Mouse (Mus musculus): Measurements from ENCODE around the gene Lifr. TPM values are rescaled to one million over a fixed set of nuclear protein-coding genes. Genes with fewer than 3 reads are reported as not detected.

Lifr gene
- 23.2 and 28.1 TPM in 2 replicates for polyA plus RNA-seq (2015; fragmentation: Nextera tagmentation; extraction: Ambion mirVana)

DNA sequence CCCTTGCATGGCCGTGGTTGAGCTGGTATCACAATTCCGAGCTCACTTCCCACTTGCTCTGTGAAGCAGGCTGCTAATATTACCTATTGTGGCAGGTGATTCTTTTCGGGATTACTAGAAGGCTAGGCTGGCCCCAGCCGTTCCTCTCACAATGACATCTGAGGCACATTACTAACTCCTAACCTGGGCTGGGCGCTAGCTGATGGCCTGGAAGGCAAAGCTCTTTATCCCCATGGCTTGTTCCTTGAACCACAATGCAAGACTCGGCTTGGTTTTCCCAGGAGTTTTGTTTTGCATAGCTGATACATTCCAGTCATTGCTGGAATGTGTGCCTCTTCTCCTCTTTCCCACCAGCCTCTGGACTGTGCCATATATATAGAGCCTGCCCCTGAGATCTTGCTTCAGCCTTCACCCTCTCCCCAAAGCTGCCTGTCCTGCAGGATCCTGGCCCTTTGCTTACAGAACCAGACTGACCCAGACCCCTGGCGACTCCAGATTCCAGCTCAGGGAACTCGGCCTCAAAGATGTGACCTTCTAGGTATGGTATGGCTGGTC is at the start of gene Lifr:
TSS of gene Lifr (plus strand) at position 404 of the 555 bp plus-strand sequence.
- Histone ChIP-seq H3K4me2 (no peak within 1 kb of the TSS), H3K36me3 (no peaks in the 10 kb centered on the region), H3K4me3 (no peak within 1 kb of the TSS), H3K9ac (no peak within 1 kb of the TSS), H3K9me3 (no peaks in the 10 kb centered on the region), H3K27me3 (no peaks in the 10 kb centered on the region), H3K27ac (replicated peaks) (no peak within 1 kb of the TSS), H3K4me1 (replicated peaks) (peaks cover under 1% of the 10 kb centered on the region; the same call in 1 of the 2 replicates)
- no peak for ATAC-seq (ENCODE audit: low read depth)
- 86% methylated on average over 8 of the region's 8 CpGs for WGBS

DNA sequence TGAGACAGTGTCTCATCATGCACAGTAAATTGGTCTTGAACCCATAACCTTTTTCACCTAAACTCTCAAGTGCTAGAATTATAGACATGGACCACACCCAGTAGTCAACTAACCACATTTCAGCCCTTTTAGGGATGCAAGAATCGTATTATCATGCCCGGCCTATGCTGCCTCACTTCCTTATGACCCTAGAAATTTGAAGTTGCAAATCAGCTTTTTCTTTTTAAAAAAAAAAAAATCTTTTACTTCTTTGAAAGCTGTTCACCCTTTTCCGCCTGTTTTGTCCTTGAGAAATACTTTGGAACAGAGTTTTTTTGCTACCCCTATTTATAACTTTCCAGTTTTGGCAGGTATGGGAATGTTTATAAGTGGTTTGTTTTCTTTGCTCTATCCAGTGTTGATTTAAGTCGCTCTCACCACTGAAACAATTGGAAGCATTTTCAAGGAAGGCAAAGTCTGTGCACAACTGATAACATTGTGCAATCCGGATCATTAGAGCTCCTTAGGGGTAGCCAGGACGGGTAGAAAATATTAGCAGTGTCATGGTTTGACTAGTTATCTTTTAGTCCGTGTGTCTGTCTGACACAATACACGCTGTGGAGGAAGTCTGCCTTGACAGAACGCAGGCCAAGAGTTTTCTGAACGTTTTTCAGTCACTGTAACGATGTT is 46.2 kb upstream of the Lifr start:
- no peak overlapping the region for H3K9ac ChIP-seq
- no peak overlapping the region for H3K27ac ChIP-seq (replicated peaks)
- 75% methylated on average over 11 of the region's 11 CpGs for WGBS
- no peak overlapping the region for H3K4me3 ChIP-seq
- H3K36me3 ChIP-seq = no peaks in the 10 kb centered on the region
- ATAC-seq (ENCODE audit: low read depth) = no peak
- H3K9me3 ChIP-seq = no peaks in the 10 kb centered on the region
- H3K4me2 ChIP-seq = no peak overlapping the region
- no peaks in the 10 kb centered on the region for H3K27me3 ChIP-seq
- peaks cover 5% of the 10 kb centered on the region; the same call in 1 of the 2 replicates for H3K4me1 ChIP-seq (replicated peaks)

DNA sequence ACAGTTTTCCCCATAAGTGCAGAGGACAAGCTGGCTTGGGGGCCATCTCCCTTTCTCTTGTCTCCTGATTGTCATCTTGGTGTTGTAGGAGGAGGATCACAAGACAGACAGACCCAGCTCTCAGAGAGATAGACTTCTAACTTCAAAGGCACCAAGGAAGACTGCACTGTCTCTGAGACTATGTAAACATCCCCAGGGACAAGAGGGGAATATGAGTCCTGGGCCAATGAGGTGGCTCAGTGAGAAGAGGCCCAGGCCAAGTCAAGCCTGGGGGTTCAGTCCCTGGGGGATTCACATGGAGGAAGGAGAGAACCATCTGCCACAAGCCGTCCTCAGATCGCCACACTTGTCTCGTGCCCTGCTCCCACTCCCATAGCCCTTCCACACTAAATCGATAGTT is 45.4 kb upstream of the Lifr start:
- no peak overlapping the region for H3K4me2 ChIP-seq
- no peaks in the 10 kb centered on the region for H3K36me3 ChIP-seq
- H3K27me3 ChIP-seq = no peaks in the 10 kb centered on the region
- no peak overlapping the region for H3K9ac ChIP-seq
- no peak for ATAC-seq (ENCODE audit: low read depth)
- H3K4me1 ChIP-seq (replicated peaks) = peaks cover 5% of the 10 kb centered on the region; the same call in 1 of the 2 replicates
- no peak overlapping the region for H3K27ac ChIP-seq (replicated peaks)
- no peaks in the 10 kb centered on the region for H3K9me3 ChIP-seq
- no peak overlapping the region for H3K4me3 ChIP-seq
- WGBS = 73% methylated on average over 4 of the region's 4 CpGs

DNA sequence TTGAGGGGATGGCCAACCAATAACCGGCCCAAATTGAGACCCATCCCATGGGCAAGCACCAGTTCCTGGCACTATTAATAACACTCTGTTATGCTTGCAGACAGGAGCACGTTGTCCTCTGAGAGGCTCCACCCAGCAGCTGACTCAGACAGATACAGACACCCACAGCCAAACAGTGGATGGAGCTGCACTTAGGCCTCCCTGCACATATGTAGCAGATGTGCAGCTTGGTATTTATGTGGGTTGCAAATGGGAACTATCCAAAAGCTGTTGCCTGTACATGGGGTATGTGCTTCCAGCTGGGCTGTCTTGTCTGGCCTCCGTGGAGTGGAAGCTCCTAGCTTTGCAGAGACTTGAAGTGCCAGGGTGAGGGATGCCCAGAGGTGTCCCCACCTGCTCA is 42.5 kb upstream of the Lifr start:
- no peak overlapping the region for H3K4me2 ChIP-seq
- no peak overlapping the region for H3K4me3 ChIP-seq
- H3K4me1 ChIP-seq (replicated peaks) = no peaks in the 10 kb centered on the region
- no peak overlapping the region for H3K9ac ChIP-seq
- H3K27me3 ChIP-seq = no peaks in the 10 kb centered on the region
- no peaks in the 10 kb centered on the region for H3K9me3 ChIP-seq
- H3K27ac ChIP-seq (replicated peaks) = no peak overlapping the region
- no peak for ATAC-seq (ENCODE audit: low read depth)
- no peaks in the 10 kb centered on the region for H3K36me3 ChIP-seq
- 77% methylated on average over 3 of the region's 3 CpGs for WGBS

DNA sequence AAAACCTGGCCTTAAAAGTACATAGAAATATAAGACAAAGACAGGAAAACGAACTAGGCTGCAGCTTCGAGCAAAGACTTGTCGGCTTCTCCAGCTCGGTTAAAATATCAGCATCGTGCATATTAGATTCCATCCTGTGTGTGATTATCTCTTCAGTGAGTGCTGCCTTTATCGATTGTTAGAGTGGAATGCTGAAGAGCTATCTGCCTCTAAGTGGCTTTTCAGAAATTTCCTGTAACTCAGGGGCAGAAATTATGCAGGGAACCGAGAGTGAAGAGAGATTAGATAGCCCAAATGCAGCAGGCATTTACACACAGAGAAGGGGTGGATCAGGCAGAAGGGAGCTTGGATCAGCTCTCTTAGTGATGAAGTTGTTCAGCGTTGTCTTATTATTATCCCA is 41.5 kb upstream of the Lifr start:
- 75% methylated on average over 8 of the region's 8 CpGs for WGBS
- Histone ChIP-seq H3K4me3 (no peak overlapping the region), H3K27ac (replicated peaks) (0 out of 2 replicates have a peak overlapping the region, but pooled peaks have one; percentile 6), H3K4me2 (no peak overlapping the region), H3K9ac (no peak overlapping the region), H3K27me3 (no peaks in the 10 kb centered on the region), H3K4me1 (replicated peaks) (no peaks in the 10 kb centered on the region), H3K36me3 (no peaks in the 10 kb centered on the region), H3K9me3 (no peaks in the 10 kb centered on the region)
- ATAC-seq (ENCODE audit: low read depth) = no peak

DNA sequence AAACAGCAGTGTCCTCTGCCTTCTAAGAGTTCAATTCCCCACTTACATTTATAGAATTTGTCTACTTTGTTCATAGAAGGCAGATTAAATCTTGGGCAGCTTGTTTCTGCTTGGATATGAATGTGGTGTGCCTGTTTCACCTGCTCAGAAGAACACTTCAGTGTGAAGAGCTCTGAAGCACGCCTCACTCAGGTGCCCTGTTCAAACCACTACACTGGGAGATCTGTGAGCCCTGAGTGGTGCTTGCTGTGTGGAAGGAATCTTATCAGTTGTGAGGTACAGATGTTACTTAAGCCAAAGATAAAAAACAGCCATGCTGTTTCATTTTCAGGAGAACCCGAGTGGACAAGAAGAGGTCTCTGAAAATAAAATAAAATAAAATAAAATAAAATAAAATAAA is 38.7 kb upstream of the Lifr start:
- Histone ChIP-seq H3K27ac (replicated peaks) (no peak overlapping the region), H3K4me3 (no peak overlapping the region), H3K4me2 (no peak overlapping the region), H3K4me1 (replicated peaks) (no peaks in the 10 kb centered on the region), H3K9me3 (no peaks in the 10 kb centered on the region), H3K36me3 (no peaks in the 10 kb centered on the region), H3K27me3 (no peaks in the 10 kb centered on the region), H3K9ac (no peak overlapping the region)
- WGBS = 89% methylated on average over 2 of the region's 2 CpGs
- ATAC-seq (ENCODE audit: low read depth) = no peak

DNA sequence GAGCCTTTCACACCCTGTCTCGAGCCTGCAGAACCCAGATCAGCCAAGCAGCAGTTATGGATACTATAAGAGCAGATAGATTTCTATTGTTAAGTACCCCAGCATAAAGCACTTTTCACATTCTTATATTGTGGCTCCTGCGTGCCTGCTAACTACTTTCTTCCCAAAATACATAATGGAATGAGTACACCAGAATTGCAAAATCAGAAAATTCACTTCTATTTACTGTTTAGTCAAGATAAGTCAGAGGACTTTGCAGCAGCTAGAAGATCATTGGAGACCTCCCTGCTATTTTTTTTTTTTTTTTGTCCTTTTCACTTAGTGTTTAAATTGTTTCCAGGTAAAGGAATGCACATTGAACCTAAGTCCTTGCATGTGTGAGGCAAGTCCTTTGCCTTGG is 38.3 kb upstream of the Lifr start:
- Histone ChIP-seq H3K4me2 (no peak overlapping the region), H3K27me3 (no peaks in the 10 kb centered on the region), H3K9me3 (no peaks in the 10 kb centered on the region), H3K36me3 (no peaks in the 10 kb centered on the region), H3K27ac (replicated peaks) (no peak overlapping the region), H3K9ac (no peak overlapping the region), H3K4me1 (replicated peaks) (no peaks in the 10 kb centered on the region), H3K4me3 (no peak overlapping the region)
- 81% methylated on average over 2 of the region's 2 CpGs for WGBS
- no peak for ATAC-seq (ENCODE audit: low read depth)

DNA sequence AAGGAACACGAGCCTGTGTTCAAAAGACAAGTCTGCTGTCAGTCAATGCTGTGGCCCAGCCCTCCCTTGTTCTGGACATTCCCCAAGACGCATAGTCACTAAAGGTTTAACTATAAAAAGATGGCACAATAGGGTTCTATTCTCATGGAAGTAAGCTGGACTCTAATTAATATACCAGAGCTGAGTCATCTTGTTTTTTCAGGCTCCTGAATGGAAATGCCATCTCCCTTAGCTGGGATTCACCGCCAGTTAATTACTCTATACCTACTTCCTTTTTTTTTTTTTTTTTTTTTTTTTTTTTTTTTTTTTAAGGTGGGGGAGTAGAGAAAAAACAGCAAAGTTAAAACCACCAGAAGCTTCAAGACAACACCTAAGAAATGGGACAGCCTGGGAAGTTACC is 33.6 kb upstream of the Lifr start:
- no peak overlapping the region for H3K4me2 ChIP-seq

DNA sequence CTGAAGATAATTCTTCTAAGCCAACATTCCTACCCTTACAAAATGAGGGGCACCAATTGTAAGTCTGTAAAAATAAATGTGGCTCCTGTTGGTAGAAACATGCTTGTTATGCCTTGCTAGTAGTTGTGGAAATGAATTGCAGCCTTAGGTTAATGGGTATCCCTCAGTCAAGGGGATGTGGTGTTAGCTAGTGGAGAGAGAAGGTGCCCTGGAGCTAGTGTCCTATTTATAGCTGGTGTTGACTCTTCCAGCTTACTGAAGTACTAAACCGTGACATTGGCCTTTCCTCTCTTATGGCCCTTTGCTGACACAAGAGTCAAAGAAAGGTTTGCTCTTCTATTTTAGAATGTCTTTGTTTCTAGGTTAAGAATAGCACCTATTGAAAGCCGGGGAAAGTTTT is 29.9 kb upstream of the Lifr start:
- H3K27ac ChIP-seq (replicated peaks) = no peak overlapping the region
- no peak overlapping the region for H3K4me2 ChIP-seq
- no peaks in the 10 kb centered on the region for H3K36me3 ChIP-seq
- no peak overlapping the region for H3K9ac ChIP-seq
- 59% methylated on average over 2 of the region's 2 CpGs for WGBS
- H3K27me3 ChIP-seq = no peaks in the 10 kb centered on the region
- no peak overlapping the region for H3K4me3 ChIP-seq
- no peak for ATAC-seq (ENCODE audit: low read depth)
- no peaks in the 10 kb centered on the region for H3K9me3 ChIP-seq
- peaks cover 13% of the 10 kb centered on the region; the same call in 1 of the 2 replicates for H3K4me1 ChIP-seq (replicated peaks)

More for the DNA sequence above, 33.6 kb upstream of the Lifr start:
- H3K4me3 ChIP-seq = no peak overlapping the region
- ATAC-seq (ENCODE audit: low read depth) = no peak
- no peak overlapping the region for H3K27ac ChIP-seq (replicated peaks)
- no peaks in the 10 kb centered on the region for H3K27me3 ChIP-seq
- no peak overlapping the region for H3K9ac ChIP-seq
- no peaks in the 10 kb centered on the region for H3K36me3 ChIP-seq
- WGBS = 51% methylated on average over 3 of the region's 3 CpGs
- no peaks in the 10 kb centered on the region for H3K9me3 ChIP-seq
- peaks cover 4% of the 10 kb centered on the region; the same call in 1 of the 2 replicates for H3K4me1 ChIP-seq (replicated peaks)

DNA sequence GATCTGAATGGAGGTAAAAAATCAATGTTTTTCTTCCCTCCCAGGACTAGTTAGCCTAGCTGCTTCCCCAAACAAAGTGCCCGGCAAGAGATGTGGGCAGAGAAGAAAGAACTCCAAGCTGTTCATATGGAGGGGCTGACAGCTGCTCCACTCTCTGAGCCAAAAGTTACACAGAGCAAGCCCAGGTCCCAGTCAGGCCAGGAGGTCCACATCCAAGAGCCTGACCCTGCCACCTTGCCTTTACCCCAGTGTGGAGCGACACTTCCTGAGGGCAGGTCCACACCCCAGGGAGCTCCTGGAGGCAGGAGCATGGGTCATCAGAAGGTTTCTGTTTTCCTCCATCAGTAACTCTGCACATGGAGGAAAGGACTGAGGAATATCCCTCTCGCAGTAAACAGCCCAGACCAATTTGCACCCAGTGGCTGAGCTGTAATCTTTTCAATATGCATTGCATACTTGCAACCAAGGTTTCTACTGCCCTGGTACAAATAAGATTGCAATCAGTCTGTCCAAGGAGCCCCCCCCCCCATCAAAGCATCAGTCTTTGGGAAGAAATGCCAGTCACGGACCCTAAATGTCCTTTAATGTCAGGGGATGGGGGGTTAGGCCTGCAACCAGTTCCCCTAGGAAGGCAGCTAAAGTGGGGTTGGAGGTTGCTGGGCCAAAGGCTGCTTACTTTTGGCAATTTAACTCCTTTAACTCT is 28.3 kb upstream of the Lifr start:
- peaks cover 13% of the 10 kb centered on the region; the same call in 1 of the 2 replicates for H3K4me1 ChIP-seq (replicated peaks)
- 29% methylated on average over 4 of the region's 4 CpGs for WGBS
- no peak for ATAC-seq (ENCODE audit: low read depth)
- H3K9me3 ChIP-seq = no peaks in the 10 kb centered on the region
- H3K27ac ChIP-seq (replicated peaks) = peak overlapping the region; percentile 46; the same call in 1 of the 2 replicates
- H3K36me3 ChIP-seq = no peaks in the 10 kb centered on the region
- no peak overlapping the region for H3K4me2 ChIP-seq
- no peaks in the 10 kb centered on the region for H3K27me3 ChIP-seq
- no peak overlapping the region for H3K4me3 ChIP-seq
- no peak overlapping the region for H3K9ac ChIP-seq

DNA sequence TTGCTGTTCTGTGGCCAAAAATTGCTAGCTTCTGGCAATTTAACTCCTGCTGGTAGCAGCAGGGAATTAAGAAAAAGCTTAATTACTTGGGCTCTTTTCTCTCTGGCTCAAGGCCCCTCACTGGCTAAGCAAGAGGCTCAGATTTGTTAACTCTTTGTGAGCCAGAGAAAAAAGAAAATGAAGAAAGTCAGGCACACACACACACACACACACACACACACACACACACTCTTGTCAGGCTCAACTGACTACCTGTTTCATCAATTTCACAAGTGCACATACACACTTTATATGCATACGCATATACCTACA is 27.8 kb upstream of the Lifr start:
- no peak overlapping the region for H3K9ac ChIP-seq
- H3K9me3 ChIP-seq = no peaks in the 10 kb centered on the region
- H3K27me3 ChIP-seq = no peaks in the 10 kb centered on the region
- 94% methylated on average over 1 of the region's 1 CpGs for WGBS
- H3K4me3 ChIP-seq = no peak overlapping the region
- no peaks in the 10 kb centered on the region for H3K36me3 ChIP-seq
- H3K27ac ChIP-seq (replicated peaks) = no peak overlapping the region
- no peak overlapping the region for H3K4me2 ChIP-seq
- no peak for ATAC-seq (ENCODE audit: low read depth)
- H3K4me1 ChIP-seq (replicated peaks) = peaks cover 13% of the 10 kb centered on the region; the same call in 1 of the 2 replicates

DNA sequence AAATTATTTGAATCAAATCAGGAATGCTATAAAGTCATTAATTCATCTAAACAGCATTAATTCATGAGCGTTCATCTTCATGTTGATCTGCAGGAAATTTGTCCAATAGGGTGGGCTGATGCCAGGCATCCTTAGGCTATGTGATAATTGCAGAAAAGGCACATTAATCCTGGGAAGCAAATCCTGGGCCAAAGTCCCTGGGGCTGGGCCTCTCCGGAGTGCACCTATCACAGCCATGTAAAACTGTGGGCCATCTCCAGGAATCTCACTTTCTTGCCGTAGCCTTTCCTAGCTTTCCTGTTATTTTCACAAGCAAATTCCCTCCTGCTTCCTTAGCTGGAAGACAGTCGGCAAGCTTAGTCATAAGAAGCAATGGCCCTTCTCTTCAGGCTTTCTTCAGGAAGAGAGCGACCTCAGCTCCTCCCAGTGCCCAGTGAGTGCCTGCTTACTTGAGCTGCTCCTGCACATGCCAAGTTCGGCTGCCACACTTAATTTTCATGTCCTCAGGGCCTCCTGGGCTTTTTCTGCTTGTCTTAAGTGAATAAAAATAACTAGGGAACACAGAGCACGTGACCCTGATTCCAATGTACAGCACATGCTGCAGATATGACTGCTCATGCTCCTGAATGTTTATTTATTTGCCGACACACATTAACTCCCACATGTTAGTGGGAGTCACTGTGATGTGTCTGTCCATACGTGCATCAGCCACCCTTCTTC is 26.7 kb upstream of the Lifr start:
- H3K27ac ChIP-seq (replicated peaks) = no peak overlapping the region
- peaks cover 13% of the 10 kb centered on the region; the same call in 1 of the 2 replicates for H3K4me1 ChIP-seq (replicated peaks)
- no peaks in the 10 kb centered on the region for H3K36me3 ChIP-seq
- H3K27me3 ChIP-seq = no peaks in the 10 kb centered on the region
- no peaks in the 10 kb centered on the region for H3K9me3 ChIP-seq
- no peak overlapping the region for H3K4me2 ChIP-seq
- no peak for ATAC-seq (ENCODE audit: low read depth)
- no peak overlapping the region for H3K9ac ChIP-seq
- no peak overlapping the region for H3K4me3 ChIP-seq
- WGBS = 68% methylated on average over 9 of the region's 9 CpGs

Data from neural tube, embryonic 13.5 days (tissue).